Mouse (Mus musculus) thymus, adult 2 months (tissue): ENCODE results near the gene Ankrd13b.

Experiments used
- CTCF ChIP-seq: fragments of 200-500 bp; IDR thresholded peaks from 2 replicates; pipeline ENCODE4 v1.5.1; 2012; ENCODE audit warnings: mild to moderate bottlenecking, control low read depth, low read length, moderate library complexity, borderline replicate concordance; ENCODE audit not compliant: control insufficient read depth, poor library complexity, insufficient read depth; ENCODE audit errors: extremely low read depth
- POLR2A ChIP-seq: fragments of 200-500 bp; IDR thresholded peaks from 2 replicates; pipeline ENCODE4 v1.6.1; 2012; ENCODE audit warnings: mild to moderate bottlenecking, low read length, control low read depth, moderate library complexity; ENCODE audit not compliant: control insufficient read depth, poor library complexity, insufficient read depth; ENCODE audit errors: extremely low read depth

GRCm38 (mm10) chr11:77485229-77485628, 4.2 kb downstream of the Ankrd13b start:
- no peak for TF ChIP-seq CTCF
- no peak for TF ChIP-seq POLR2A
